Mouse (Mus musculus) adrenal gland, postnatal 25 days (tissue): ENCODE results near the gene Tnf. TPM values are rescaled to one million over a fixed set of nuclear protein-coding genes. Genes with fewer than 3 reads are reported as not detected.
A peak's percentile ranks its signal among the peaks of the same experiment; 100 is the strongest.

Source experiments
- DNase-seq: peaks from one replicate; pipeline ENCODE4 v3.0.0; 2021; ENCODE audit warnings: mixed read lengths
- long read RNA-seq: library from polyadenylated mRNA; stranded (forward); transcript quantifications from one replicate; pipeline ENCODE4 v2.0.0, GENCODE M21; 2021
- total RNA-seq: library from RNA; stranded (reverse); gene quantifications from 2 replicates; pipeline ENCODE4 v1.2.3, GENCODE M21; 2021

Gene Tnf
- 0.58 and 0.76 TPM in 2 replicates for total RNA-seq
- long read RNA-seq, result 0 reads

DNA sequence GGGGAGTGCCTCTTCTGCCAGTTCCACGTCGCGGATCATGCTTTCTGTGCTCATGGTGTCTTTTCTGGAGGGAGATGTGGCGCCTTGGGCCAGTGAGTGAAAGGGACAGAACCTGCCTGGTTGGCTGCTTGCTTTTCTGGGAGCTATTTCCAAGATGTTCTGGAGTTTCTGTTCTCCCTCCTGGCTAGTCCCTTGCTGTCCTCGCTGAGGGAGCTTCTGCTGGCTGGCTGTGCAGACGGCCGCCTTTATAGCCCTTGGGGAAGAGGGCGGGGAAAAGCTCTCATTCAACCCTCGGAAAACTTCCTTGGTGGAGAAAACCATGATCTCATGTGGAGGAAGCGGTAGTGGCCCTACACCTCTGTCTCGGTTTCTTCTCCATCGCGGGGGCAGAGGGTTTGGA is at the start of gene Tnf:
TSS of gene Tnf (minus strand) at position 221 of the 400 bp plus-strand sequence.
- peak; percentile 33 for DNase-seq

DNA sequence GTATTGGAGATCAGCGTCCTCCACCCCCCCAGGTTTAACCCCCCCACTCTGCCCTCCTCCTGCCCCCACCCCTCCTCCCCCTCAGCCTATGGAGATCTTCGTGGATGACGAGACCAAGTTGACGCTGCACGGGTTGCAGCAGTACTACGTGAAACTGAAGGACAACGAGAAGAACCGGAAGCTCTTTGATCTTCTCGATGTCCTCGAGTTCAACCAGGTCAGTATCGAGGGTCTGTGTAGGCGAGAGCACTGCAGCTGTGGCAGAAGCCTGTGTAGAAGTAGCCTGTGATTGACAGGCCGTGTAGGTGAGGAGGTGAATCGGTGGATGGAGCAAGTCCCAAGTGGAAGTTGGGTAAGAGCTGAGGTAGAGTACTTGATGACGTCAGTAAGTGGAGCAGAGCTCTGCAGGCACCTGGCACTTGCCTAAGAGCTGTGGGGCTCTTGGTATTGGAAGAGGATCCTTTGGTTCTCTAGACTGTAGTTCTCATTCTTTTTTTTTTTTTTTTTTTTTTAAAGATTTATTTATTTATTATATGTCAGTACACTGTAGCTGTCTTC is 49.4 kb upstream of the Tnf start:
- DNase-seq, result no peak

DNA sequence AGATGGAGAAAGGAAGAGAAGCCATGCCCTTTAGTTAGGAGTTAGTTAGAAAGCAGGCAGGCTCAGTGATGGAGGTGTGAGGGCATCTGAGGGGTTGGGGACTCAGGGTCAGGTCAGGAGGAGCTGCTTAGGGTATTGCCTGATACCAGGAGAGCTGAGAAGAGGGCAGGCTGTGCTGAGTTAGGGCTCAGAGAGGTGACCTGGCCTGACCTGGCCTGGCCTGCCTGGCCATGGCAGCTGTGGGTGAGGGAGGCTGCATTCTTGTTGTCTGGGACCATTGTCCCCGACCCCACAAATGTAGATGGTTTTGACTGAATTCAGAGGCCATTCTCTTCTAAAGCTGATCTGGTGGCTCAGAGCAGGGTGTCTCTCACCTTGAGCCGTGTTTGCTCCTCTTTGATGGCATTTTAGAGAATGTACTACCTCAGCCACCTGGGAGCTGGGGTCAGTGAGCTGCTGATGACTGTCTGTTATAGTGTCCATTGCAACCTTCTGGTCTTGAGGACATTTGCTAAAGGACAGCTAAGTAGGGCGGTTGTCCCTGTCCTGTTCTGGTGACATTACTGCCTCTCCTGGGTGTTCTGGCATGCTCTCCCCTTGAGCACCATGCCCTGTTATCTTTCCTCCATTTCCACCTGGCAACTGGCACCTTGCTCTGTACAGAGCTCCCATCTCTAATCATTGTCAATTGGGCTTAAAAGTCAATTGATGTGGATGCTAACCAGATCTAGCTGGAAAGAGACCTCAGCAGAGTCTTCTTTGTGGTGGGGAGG is 48.7 kb upstream of the Tnf start:
- DNase-seq, result no peak

DNA sequence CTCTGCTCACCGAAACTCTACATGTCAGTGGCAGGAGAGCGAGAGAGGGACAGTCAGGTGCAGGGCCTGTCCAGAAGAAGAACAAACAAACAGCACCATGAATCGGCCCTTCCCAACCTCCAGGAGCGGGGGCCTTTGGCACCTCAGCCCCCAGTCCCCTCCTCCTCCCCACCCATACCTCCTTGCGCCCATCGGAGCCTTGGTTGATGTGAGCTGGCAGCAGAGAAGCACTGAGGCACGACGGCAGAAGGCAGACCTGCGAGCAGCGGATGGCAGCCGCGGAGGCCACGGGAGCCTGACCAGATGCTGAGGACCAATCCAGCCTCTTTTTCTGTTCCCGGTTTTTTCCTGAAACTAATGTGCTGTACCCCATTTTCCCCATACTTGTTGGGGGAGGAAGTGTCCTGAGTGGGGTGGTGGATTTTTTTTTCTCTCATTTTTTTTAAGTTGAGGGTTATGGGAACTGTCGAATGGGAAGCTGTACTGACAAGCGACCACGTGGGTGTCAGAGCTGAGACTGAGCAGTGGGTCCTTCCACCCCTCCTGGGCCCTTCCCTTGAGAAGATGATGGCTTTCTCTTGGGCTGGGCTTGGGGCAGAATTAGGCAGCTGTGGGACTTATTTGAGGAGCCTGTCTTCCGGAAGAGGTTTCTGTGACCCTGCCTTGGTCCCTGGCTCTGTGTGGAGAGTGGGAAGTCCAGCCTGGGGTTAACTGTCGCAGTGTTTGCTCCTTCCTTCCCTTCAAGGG is 47.8 kb upstream of the Tnf start:
- DNase-seq, result no peak

DNA sequence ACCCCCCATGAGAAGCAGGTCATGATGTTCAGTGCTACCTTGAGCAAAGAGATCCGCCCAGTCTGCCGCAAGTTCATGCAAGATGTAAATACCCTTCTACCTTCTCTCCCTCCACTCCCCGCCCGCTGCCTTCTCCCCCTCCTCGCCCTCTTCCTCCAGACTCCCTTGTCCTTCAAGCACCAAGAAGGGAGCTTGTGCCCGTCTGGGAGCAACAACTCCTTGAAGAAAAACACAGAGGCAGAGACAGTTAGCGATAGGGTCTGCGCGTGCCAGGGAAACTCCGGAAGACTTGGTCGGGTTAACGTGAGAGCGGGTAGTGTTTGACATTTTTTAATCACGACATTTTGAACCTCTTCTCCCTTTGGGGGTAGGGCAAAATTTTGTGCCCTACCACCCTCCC is 47.2 kb upstream of the Tnf start:
- DNase-seq, result no peak

DNA sequence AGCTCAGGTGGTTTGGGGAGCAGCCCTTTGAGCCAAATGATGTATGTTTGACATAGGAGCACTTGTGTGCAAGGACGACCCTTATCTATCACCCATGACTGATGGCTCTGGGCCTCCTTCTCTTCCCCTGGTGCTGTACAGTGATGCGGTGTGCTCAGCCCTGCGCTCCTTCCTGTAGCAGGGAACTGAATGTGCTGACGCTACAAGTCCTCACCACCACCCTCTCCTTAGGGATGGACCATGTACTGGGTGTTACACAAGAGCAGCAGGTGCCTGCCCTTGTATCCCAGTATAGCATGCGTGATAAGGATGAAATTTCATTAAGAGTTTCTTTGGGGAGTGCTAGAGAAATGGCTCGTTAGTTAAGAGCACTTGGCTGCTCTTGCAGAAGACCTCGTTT is 45.3 kb upstream of the Tnf start:
- DNase-seq, result no peak

- DNase-seq, result no peak
These were observed 44.2 kb upstream of the Tnf start for GRCm38 (mm10) chr17:35245731-35246623.

GRCm38 (mm10) chr17:35244999-35245398 is 43.2 kb upstream of the Tnf start:
- no peak for DNase-seq

DNA sequence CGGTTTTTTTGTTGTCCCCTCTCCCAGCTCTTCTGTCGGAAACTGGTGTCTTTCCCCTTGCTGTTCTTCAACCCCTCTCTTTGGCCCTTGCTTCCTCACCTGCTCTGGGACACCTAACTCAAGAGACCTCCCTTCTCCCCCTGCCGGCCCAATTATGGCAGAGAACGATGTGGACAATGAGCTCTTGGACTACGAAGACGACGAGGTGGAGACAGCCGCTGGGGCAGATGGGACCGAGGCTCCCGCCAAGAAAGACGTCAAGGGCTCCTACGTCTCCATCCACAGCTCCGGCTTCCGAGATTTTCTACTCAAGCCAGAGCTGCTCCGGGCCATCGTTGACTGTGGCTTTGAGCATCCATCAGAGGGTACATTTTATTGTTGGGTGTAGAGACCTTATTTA is 41.3 kb upstream of the Tnf start:
- DNase-seq, result no peak

- peak; percentile 66 for DNase-seq
These were observed 40.5 kb upstream of the Tnf start for GRCm38 (mm10) chr17:35242015-35242941.

- DNase-seq, result peak; percentile 95
These were observed 39.7 kb upstream of the Tnf start, which contains the start of gene Ddx39b for GRCm38 (mm10) chr17:35241305-35242014. Gene Ddx39b, plus strand, starts transcription at chr17:35241746.

DNA sequence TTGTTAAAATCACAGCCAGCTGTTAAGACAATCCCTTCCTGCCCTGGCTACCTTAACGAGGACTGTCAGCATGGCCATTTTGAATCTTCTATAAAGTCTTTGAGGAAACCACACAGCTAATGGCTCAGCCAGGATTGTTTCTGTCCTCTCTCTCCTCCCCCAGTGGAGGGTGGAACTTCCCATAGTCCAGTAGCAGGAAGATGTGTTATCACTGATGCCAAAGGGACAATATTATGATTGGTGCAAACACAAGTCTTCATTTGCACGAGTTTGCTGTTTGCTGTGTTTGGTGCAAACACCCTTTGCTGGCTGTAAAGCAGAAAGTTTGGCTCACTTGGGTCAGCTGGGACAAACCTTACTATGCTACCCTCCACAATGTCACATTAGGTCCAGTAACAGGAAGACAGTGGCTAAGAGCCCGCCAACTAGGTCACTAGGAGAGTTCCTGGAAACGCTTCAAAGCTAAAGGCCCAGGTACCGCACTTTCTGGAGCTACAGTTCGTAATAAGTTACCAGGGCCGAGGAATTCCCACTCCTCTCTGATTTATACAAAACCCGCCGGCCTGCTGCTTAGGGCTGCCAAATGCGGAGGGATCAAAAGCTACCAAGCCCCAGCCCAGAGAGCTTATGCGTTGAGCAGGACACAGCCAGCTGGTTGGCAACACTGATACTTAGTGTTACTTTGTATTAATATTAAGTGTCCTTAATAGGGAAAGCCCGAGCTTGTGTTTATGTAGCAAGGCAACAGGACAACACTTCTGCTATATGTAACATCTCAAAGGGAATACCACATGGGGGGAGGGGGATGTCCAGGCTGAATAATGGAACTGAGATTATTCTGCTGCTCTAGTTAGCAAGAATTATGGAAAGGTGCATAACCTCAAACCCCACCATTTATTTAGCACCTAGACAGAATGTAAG is 38.8 kb upstream of the Tnf start:
- DNase-seq, result no peak

- DNase-seq, result no peak
These were observed 37.9 kb upstream of the Tnf start for GRCm38 (mm10) chr17:35239700-35240099.

- no peak for DNase-seq
These were observed 35.7 kb upstream of the Tnf start for GRCm38 (mm10) chr17:35237504-35237903.

DNA sequence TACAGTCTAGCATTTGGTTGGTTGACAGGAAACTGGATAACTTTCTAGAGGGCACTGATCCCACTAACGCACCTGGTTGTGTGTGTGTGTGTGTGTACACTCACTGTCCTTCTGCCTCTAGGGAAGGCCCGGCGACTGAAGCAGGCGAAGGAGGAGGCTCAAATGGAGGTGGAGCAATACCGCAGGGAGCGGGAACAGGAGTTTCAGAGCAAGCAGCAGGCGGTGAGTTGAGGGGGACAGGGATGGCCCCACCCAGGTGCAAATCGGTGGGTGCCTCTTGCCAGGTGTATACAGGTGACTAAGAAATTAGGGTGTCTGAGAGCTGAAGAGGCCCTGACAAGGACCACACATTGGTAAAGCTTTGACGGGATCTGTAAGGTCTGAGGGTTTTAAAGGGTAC is 35.2 kb upstream of the Tnf start:
- DNase-seq, result no peak

DNA sequence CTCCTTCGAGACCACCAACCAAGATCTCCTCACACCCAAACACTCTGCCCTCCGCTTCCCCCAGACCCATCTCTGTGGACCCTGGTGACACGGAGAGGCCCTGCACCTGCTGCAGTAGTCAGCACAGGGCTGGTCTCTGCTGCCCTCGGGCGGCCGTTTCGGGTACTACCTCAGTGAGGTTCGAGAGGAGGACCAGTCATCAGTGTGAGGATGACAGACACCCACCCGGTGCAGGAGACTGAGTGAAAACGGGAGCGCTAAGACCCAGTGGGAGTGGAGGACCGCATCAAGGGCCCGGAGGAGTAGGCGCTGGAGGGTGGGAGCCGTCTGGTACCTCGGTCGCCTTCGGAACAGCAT is 34.6 kb upstream of the Tnf start:
- peak; percentile 98 for DNase-seq

- DNase-seq, result peak; percentile 87
These were observed 34.0 kb upstream of the Tnf start, which contains the start of gene Nfkbil1 for GRCm38 (mm10) chr17:35235614-35236389. Gene Nfkbil1, minus strand, starts transcription at chr17:35235792.

GRCm38 (mm10) chr17:35234903-35235302 is 33.1 kb upstream of the Tnf start:
- peak; percentile 58 for DNase-seq
